Mouse (Mus musculus) lung, postnatal 0 days (tissue): ENCODE data around the gene Kng2. TPM values are rescaled to one million over a fixed set of nuclear protein-coding genes. Genes with fewer than 3 reads are reported as not detected.
"Not testable (repeated sequence)": the region's sequence is repeated elsewhere in the genome, so short reads cannot be mapped to it uniquely, and the experiment has no call there.

ENCODE experiments used
- ATAC-seq: fragments of 200-750 bp; cut with Nextera tagmentation; 2 replicates; pipeline ENCODE4 v1.8.0; 2017; ENCODE audit warnings: moderate library complexity
- DNase-seq: peaks from one replicate; pipeline ENCODE4 v3.0.0-alpha.2; 2016; ENCODE audit warnings: low spot score
- H3K27ac ChIP-seq: fragments of 300-500 bp; sonication (generic); 2 replicates; pipeline ENCODE4 v1.5.1; 2014; ENCODE audit warnings: antibody characterized with exemption, mild to moderate bottlenecking, low read length, mixed read lengths
- H3K27me3 ChIP-seq: fragments of 300-500 bp; sonication (generic); replicated peaks from 2 replicates; pipeline ENCODE4 v1.6.1; 2014; ENCODE audit warnings: low read length, mixed read lengths; ENCODE audit not compliant: insufficient read depth
- H3K36me3 ChIP-seq: fragments of 300-500 bp; sonication (generic); 2 replicates; pipeline ENCODE4 v1.6.1; 2014; ENCODE audit warnings: low read length, mixed read lengths; ENCODE audit not compliant: insufficient read depth
- H3K4me1 ChIP-seq: fragments of 300-500 bp; sonication (generic); 2 replicates; pipeline ENCODE4 v1.6.1; 2014; ENCODE audit warnings: antibody characterized with exemption, low read depth, low read length, mixed read lengths; ENCODE audit not compliant: insufficient read depth
- H3K4me2 ChIP-seq: fragments of 300-500 bp; sonication (generic); replicated peaks from 2 replicates; pipeline ENCODE4 v1.6.1; 2014; ENCODE audit warnings: low read depth, mild to moderate bottlenecking, low read length, moderate library complexity, mixed read lengths
- H3K4me3 ChIP-seq: fragments of 300-500 bp; sonication (generic); 2 replicates; pipeline ENCODE4 v1.5.1; 2014; ENCODE audit warnings: low read depth, low read length
- H3K9ac ChIP-seq: fragments of 300-500 bp; sonication (generic); replicated peaks from 2 replicates; pipeline ENCODE4 v1.6.1; 2014; ENCODE audit warnings: low read depth, mild to moderate bottlenecking
- H3K9me3 ChIP-seq: fragments of 300-500 bp; sonication (generic); 2 replicates; pipeline ENCODE4 v1.6.1; 2016; ENCODE audit warnings: low read length, mixed read lengths
- CTCF ChIP-seq: IDR thresholded peaks from 2 replicates; pipeline ENCODE4 v1.5.1; 2016; ENCODE audit warnings: antibody characterized with exemption, mild to moderate bottlenecking
- EP300 ChIP-seq: IDR thresholded peaks from 2 replicates; pipeline ENCODE4 v1.6.1; 2016; ENCODE audit warnings: antibody characterized with exemption, mild to moderate bottlenecking, control low read depth
- WGBS: fragments of 180-500 bp; shearing (Covaris S2); extraction: QIAGEN DNeasy Blood & Tissue Kit; methylation state at CpG from one replicate; pipeline ENCODE4 v1.1.7; 2014; 5-methylcytosine and 5-hydroxymethylcytosine counted together
- polyA plus RNA-seq: library from polyadenylated mRNA; unstranded; fragments of >200 nt; fragmentation: Nextera tagmentation; extraction: Ambion mirVana; gene quantifications from 2 replicates; pipeline ENCODE4 v1.2.1, GENCODE M21; 2015

The Kng2 gene
- polyA plus RNA-seq, 1 experiment from 2014 or later, result 0.42 TPM

DNA sequence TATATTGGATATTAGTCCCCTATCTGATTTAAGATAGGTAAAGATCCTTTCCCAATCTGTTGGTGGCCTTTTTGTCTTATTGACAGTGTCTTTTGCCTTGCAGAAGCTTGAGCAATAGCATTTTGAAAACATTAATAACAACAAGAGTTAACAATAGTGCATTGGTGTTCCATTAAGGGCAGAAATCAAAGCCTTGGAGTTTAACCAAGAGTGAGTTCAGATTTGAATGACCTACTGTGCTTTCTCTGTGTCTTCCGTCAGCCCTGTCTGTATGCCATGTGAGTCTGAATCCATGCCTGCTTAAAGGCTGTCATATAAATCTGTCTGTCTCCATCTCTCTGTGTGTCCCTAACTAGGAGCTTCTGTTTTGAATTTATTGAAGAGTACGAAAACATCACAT, 81.9 kb downstream of the Kng2 start:
- no peak overlapping the region for H3K4me2 ChIP-seq
- H3K9me3 ChIP-seq, result no peaks in the 10 kb centered on the region
- WGBS, result 82% methylated on average over 2 of the region's 2 CpGs
- no peak overlapping the region for H3K9ac ChIP-seq
- H3K27me3 ChIP-seq, result no peaks in the 10 kb centered on the region
- ATAC-seq (no peak), DNase-seq (no peak)
- H3K36me3 ChIP-seq, result no peaks in the 10 kb centered on the region
- no peak overlapping the region for H3K27ac ChIP-seq
- no peak overlapping the region for H3K4me3 ChIP-seq
- TF ChIP-seq CTCF, result no peak
- no peaks in the 10 kb centered on the region for H3K4me1 ChIP-seq

DNA sequence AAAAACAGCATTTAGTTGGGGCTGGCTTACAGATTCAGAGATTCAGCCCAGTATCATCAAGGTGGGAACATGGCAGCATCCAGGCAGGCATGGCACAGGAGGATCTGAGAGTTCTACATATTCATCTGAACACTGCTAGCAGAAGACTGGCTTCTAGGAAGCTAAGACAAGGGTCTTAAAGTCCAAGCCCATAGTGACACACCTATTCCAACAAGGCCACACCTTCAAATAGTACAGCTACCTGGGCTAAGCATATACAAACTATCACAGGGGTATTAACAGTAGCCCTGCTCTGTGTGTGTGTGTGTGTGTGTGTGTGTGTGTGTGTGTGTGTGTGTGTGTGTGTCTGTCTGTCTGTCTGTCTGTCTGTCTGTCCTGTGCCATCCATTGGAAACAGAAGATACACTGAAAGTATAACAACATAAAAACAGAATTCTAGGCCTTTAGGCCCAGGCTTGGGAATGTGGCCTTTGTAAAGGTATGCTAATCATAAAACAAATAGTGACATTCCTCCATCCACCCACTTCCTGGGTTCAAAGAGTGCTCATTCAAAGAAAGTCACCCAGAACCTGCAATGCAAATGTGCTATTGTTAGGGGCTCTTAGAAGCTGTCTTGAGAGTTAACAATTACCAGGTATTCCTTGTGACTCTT, 87.3 kb downstream of the Kng2 start:
- H3K4me1 ChIP-seq, H3K27ac ChIP-seq, H3K9ac ChIP-seq, H3K4me2 ChIP-seq, H3K9me3 ChIP-seq, ATAC-seq, H3K36me3 ChIP-seq, H3K4me3 ChIP-seq, H3K27me3 ChIP-seq, DNase-seq: not testable (repeated sequence)

DNA sequence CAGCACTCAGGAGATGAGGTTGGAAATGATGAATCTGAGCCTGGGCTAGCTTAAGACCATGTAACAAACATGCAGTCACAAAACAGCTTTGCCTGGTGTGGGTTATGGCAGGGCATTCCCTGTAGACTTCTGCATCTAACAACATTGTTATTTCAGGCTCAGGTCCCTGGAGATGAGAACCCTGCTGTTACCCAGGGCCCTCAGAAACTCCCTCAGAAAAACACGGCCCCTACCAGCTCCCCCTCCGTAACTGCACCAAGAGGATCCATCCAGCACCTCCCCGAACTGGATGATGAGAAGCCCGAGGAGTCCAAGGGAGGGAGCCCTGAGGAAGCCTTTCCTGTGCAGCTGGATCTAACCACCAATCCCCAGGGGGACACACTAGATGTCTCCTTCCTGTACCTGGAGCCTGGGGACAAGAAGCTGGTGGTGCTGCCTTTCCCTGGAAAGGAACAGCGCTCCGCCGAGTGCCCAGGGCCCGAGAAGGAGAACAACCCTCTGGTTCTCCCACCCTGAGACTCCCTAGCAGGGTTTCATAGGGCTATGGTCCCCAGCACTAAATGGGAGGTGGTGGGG, 90.1 kb downstream of the Kng2 start:
- no peak overlapping the region for H3K4me2 ChIP-seq
- H3K9ac ChIP-seq, result no peak overlapping the region
- TF ChIP-seq EP300, result no peak
- TF ChIP-seq CTCF, result no peak
- no peak overlapping the region for H3K4me3 ChIP-seq
- no peaks in the 10 kb centered on the region for H3K9me3 ChIP-seq
- no peak for ATAC-seq
- H3K27me3 ChIP-seq, result no peaks in the 10 kb centered on the region
- DNase-seq, result no peak
- H3K27ac ChIP-seq, result no peak overlapping the region
- WGBS, result 71% methylated on average over 8 of the region's 8 CpGs
- H3K36me3 ChIP-seq, result no peaks in the 10 kb centered on the region
- no peaks in the 10 kb centered on the region for H3K4me1 ChIP-seq

DNA sequence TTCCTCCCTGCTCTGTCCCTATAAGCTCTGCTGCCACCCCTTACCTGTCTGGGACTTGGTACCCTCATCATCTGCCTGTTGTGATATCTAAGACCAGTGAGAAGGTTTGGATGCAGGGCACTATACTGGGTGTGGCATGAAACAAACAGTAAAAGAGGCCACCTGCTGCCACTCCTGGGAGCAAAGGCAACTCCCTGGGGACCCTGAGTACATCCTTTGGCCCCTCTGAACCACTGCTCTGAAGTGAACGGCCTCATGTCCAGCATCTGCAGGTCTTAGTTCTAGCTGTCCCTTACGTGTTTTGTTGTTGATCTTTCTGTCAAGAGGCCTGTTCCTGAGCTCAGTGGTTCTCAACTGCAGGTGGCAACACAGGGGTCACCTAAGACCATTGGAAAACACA, 90.7 kb downstream of the Kng2 start:
- Histone ChIP-seq H3K27ac (no peak overlapping the region), H3K4me2 (no peak overlapping the region), H3K9ac (no peak overlapping the region), H3K4me3 (no peak overlapping the region), H3K9me3 (no peaks in the 10 kb centered on the region), H3K27me3 (no peaks in the 10 kb centered on the region), H3K4me1 (no peaks in the 10 kb centered on the region), H3K36me3 (no peaks in the 10 kb centered on the region)
- WGBS, result 56% methylated on average over 2 of the region's 2 CpGs
- TF ChIP-seq EP300 (no peak), CTCF (no peak)
- ATAC-seq, result no peak
- no peak for DNase-seq

DNA sequence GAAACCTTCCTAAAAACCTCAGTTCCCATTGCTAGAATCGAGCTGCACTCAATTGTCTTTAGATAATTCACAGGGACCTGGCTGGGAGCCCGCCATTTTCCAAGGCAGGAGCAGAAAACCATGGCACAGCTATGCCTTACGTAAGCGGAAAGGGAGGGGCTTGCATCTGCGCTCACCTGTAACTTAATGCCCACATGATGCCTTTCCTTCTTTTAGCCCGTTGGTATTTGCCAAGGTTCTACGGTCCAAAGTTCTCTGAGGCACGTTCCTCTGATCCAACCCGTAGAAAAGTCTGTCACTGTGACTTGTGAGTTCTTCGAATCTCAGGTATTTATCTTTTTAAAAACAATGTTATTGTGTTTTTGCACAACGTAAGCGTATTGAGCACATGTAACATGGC, 91.7 kb downstream of the Kng2 start:
- WGBS, result 84% methylated on average over 12 of the region's 12 CpGs
- Histone ChIP-seq H3K9ac (no peak overlapping the region), H3K4me2 (no peak overlapping the region), H3K9me3 (no peaks in the 10 kb centered on the region), H3K27me3 (no peaks in the 10 kb centered on the region), H3K27ac (no peak overlapping the region), H3K4me1 (no peaks in the 10 kb centered on the region), H3K4me3 (no peak overlapping the region), H3K36me3 (no peaks in the 10 kb centered on the region)
- no peak for DNase-seq
- TF ChIP-seq EP300 (no peak), CTCF (no peak)
- ATAC-seq, result no peak

Other genes starting within 250 kb of the Kng2 start
- gene Crygs, start 217.9 kb downstream of the Kng2 start, polyA plus RNA-seq, result 0.15 TPM in 1 of 2 replicates, not detected in the other
- 15.3 and 16.0 TPM in 2 replicates for gene Tbccd1, start 171.8 kb downstream of the Kng2 start, polyA plus RNA-seq
- 82.8 and 86.9 TPM in 2 replicates for gene Dnajb11, start 171.6 kb downstream of the Kng2 start, polyA plus RNA-seq
- 1.6 and 3.0 TPM in 2 replicates for gene Ahsg, start 138.2 kb downstream of the Kng2 start, polyA plus RNA-seq
- 0.30 and 0.35 TPM in 2 replicates for gene Fetub, start 111.1 kb downstream of the Kng2 start, polyA plus RNA-seq
- 0.06 and 0.07 TPM in 2 replicates for gene Hrg, start 78.4 kb downstream of the Kng2 start, polyA plus RNA-seq
- 0.47 and 0.74 TPM in 2 replicates for gene Kng1, start 28.4 kb upstream of the Kng2 start, polyA plus RNA-seq
- 144 and 177 TPM in 2 replicates for gene Eif4a2, start 78.0 kb upstream of the Kng2 start, polyA plus RNA-seq
- 19.0 and 21.4 TPM in 2 replicates for gene Rfc4, start 98.3 kb upstream of the Kng2 start, polyA plus RNA-seq
- gene Adipoq, start 117.1 kb upstream of the Kng2 start, polyA plus RNA-seq, result not detected in 2 replicates
- gene St6gal1, start 195.3 kb upstream of the Kng2 start, polyA plus RNA-seq, result 42.2 and 46.4 TPM in 2 replicates